Mouse (Mus musculus) lung, postnatal 0 days (tissue): Measurements from ENCODE around the gene Iqcf3.

Source experiments
- CTCF ChIP-seq: IDR thresholded peaks from 2 replicates; pipeline ENCODE4 v1.5.1; 2016; ENCODE audit warnings: antibody characterized with exemption, mild to moderate bottlenecking
- EP300 ChIP-seq: IDR thresholded peaks from 2 replicates; pipeline ENCODE4 v1.6.1; 2016; ENCODE audit warnings: antibody characterized with exemption, mild to moderate bottlenecking, control low read depth

DNA sequence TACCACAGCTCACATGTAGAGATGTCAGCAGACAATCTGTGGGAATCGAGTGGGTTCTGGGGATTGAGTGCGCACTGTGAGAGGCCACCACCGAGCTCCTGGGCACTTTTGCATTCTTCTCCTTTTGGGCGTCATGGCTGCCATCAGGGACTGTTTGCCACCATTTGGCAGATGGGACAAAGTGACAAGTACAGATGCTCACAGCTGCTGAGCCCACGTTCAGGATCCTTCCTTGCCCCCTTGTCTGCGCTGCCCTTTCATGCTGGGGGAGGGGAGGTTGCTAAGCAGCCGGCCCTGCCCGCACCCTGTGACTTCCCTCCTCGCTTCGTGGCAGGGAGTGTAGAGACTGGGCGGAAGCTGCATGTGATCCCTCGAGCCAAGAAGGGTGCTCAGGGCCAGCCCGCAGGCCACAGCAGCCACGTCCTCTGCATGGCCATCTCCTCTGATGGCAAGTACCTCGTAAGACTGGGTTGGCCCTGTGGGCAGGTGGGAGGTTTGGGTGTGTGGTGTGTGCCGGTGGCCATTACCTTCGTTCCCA lies 78.8 kb downstream of the Iqcf3 start:
- TF ChIP-seq CTCF (no peak), EP300 (no peak)
